Mouse (Mus musculus) lung, postnatal 4 days (tissue): ENCODE results near the gene Cog2.

Source experiments
- DNase-seq, 2 experiments: peaks; one replicate each; pipeline ENCODE4 v3.0.0; 2021

Cog2 gene

GRCm38 (mm10) chr8:124520249-124521080, at the start of gene Cog2:
TSS of gene Cog2 (plus strand) at chr8:124520767.
- peak; percentile 93 to 94 for DNase-seq

- DNase-seq: no peak
Measured at GRCm38 (mm10) chr8:124475690-124476089, 44.9 kb upstream of the Cog2 start.

- DNase-seq: no peak
Measured at GRCm38 (mm10) chr8:124476701-124477100, 43.9 kb upstream of the Cog2 start.

- DNase-seq: no peak
Measured at GRCm38 (mm10) chr8:124479251-124479650, 41.3 kb upstream of the Cog2 start.

- no peak for DNase-seq
Measured at GRCm38 (mm10) chr8:124480321-124480720, 40.2 kb upstream of the Cog2 start.

- no peak for DNase-seq
Measured at GRCm38 (mm10) chr8:124482790-124483189, 37.8 kb upstream of the Cog2 start.

- DNase-seq: no peak
Measured at GRCm38 (mm10) chr8:124483356-124484115, 37.0 kb upstream of the Cog2 start.

GRCm38 (mm10) chr8:124489311-124489710, 31.3 kb upstream of the Cog2 start:
- no peak for DNase-seq

- DNase-seq: no peak
Measured at GRCm38 (mm10) chr8:124489786-124490185, 30.8 kb upstream of the Cog2 start.

- DNase-seq: no peak
Measured at GRCm38 (mm10) chr8:124494397-124494796, 26.2 kb upstream of the Cog2 start.

- no peak for DNase-seq
Measured at GRCm38 (mm10) chr8:124494955-124495354, 25.6 kb upstream of the Cog2 start.

- no peak for DNase-seq
Measured at GRCm38 (mm10) chr8:124495676-124496075, 24.9 kb upstream of the Cog2 start.

GRCm38 (mm10) chr8:124496266-124496665, 24.3 kb upstream of the Cog2 start:
- no peak for DNase-seq

- no peak for DNase-seq
Measured at GRCm38 (mm10) chr8:124496871-124497270, 23.7 kb upstream of the Cog2 start.

- DNase-seq: no peak
Measured at GRCm38 (mm10) chr8:124498398-124498797, 22.2 kb upstream of the Cog2 start.

GRCm38 (mm10) chr8:124499236-124499937, 21.2 kb upstream of the Cog2 start:
- DNase-seq: no peak

- no peak for DNase-seq
Measured at GRCm38 (mm10) chr8:124499938-124500239, 20.7 kb upstream of the Cog2 start.

- DNase-seq: no peak
Measured at GRCm38 (mm10) chr8:124505626-124506025, 14.9 kb upstream of the Cog2 start.

- no peak for DNase-seq
Measured at GRCm38 (mm10) chr8:124507572-124508320, 12.8 kb upstream of the Cog2 start.

GRCm38 (mm10) chr8:124508321-124508695, 12.3 kb upstream of the Cog2 start:
- no peak for DNase-seq

- DNase-seq: no peak
Measured at GRCm38 (mm10) chr8:124509156-124509555, 11.4 kb upstream of the Cog2 start.

- no peak for DNase-seq
Measured at GRCm38 (mm10) chr8:124516039-124516438, 4.5 kb upstream of the Cog2 start.

GRCm38 (mm10) chr8:124516525-124516924, 4.0 kb upstream of the Cog2 start:
- DNase-seq: no peak
